Mouse (Mus musculus) intestine, postnatal 0 days (tissue): ENCODE results near the gene Trim28. TPM values are rescaled to one million over a fixed set of nuclear protein-coding genes. Genes with fewer than 3 reads are reported as not detected.

Experiments used
- ATAC-seq: fragments of 200-750 bp; cut with Nextera tagmentation; 2 replicates; pipeline ENCODE4 v1.8.0; 2017; ENCODE audit warnings: mild to moderate bottlenecking, moderate TSS enrichment, moderate library complexity
- H3K27ac ChIP-seq: fragments of 300-500 bp; sonication (generic); 2 replicates; pipeline ENCODE4 v1.5.1; 2014; ENCODE audit warnings: mild to moderate bottlenecking, low read depth, low read length, moderate library complexity
- H3K27me3 ChIP-seq: fragments of 300-500 bp; sonication (generic); replicated peaks from 2 replicates; pipeline ENCODE4 v1.6.1; 2014; ENCODE audit warnings: low read length, mixed read lengths; ENCODE audit not compliant: control insufficient read depth, insufficient read depth
- H3K36me3 ChIP-seq: fragments of 300-500 bp; sonication (generic); 2 replicates; pipeline ENCODE4 v1.6.1; 2014; ENCODE audit warnings: mild to moderate bottlenecking, moderate library complexity; ENCODE audit not compliant: control insufficient read depth, insufficient read depth
- H3K4me1 ChIP-seq: fragments of 300-500 bp; sonication (generic); replicated peaks from 2 replicates; pipeline ENCODE4 v1.6.1; 2014; ENCODE audit warnings: antibody characterized with exemption, low read length, mixed read lengths; ENCODE audit not compliant: control insufficient read depth, insufficient read depth
- H3K4me2 ChIP-seq: fragments of 300-500 bp; sonication (generic); replicated peaks from 2 replicates; pipeline ENCODE4 v1.6.1; 2014; ENCODE audit warnings: low read depth, mild to moderate bottlenecking, moderate library complexity
- H3K4me3 ChIP-seq: fragments of 300-500 bp; sonication (generic); 2 replicates; pipeline ENCODE4 v1.5.1; 2014; ENCODE audit warnings: low read depth, low read length
- H3K9ac ChIP-seq: fragments of 300-500 bp; sonication (generic); 2 replicates; pipeline ENCODE4 v1.6.1; 2014; ENCODE audit warnings: mild to moderate bottlenecking, low read depth, low read length
- H3K9me3 ChIP-seq: fragments of 300-500 bp; sonication (generic); 2 replicates; pipeline ENCODE4 v1.6.1; 2016; ENCODE audit warnings: mixed run types; ENCODE audit not compliant: control insufficient read depth
- CTCF ChIP-seq: sonication (generic); IDR thresholded peaks from 2 replicates; pipeline ENCODE4 v1.5.1; 2016; ENCODE audit warnings: low read depth, mild to moderate bottlenecking, control low read depth, antibody characterized with exemption, moderate library complexity
- WGBS: fragments of 180-500 bp; shearing (Covaris S2); extraction: QIAGEN DNeasy Blood & Tissue Kit; methylation state at CpG from one replicate; pipeline ENCODE4 v1.1.7; 2014; 5-methylcytosine and 5-hydroxymethylcytosine counted together
- polyA plus RNA-seq: library from polyadenylated mRNA; unstranded; fragments of >200 nt; fragmentation: Nextera tagmentation; extraction: Ambion mirVana; gene quantifications from 2 replicates; pipeline ENCODE4 v1.2.1, GENCODE M21; 2015

Trim28 gene
- polyA plus RNA-seq, 1 experiment from 2014 or later: 85.3 TPM

DNA sequence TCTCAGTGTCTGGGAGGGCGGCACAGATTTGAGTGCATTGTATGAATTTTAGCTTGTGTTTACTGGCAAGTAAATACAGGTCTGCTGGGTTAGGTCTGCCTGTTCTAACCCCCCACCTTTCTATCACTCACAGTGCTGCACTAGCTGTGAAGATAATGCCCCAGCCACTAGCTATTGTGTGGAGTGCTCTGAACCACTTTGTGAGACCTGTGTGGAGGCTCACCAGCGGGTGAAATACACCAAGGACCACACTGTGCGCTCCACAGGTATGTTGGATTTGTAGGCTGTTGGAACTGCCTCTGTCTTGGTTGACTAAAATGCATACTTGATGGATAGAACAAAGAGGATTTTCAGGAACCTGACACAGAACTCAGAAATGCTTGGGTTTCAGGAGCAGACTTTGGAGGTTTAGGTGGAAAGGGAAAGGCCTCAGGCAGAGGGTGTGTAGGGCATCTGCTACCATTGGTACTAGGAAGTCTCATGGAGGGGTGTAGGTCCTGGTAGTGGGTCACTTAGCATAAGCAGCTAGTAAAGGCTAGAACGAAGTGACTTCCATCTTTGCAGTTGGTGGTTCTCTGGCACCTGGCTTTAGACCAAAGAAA lies 26.7 kb downstream of the Trim28 start:
- Histone ChIP-seq H3K27me3 (no peaks in the 10 kb centered on the region), H3K9me3 (no peaks in the 10 kb centered on the region), H3K27ac (no peak overlapping the region), H3K9ac (peak overlapping the region; percentile 83; the same call in 1 of the 2 replicates), H3K4me1 (no peaks in the 10 kb centered on the region), H3K4me3 (peak overlapping the region; percentile 73), H3K4me2 (peak overlapping the region; percentile 82), H3K36me3 (peaks cover 39% of the 10 kb centered on the region)
- no peak for ATAC-seq
- TF ChIP-seq CTCF: no peak
- WGBS: 16% methylated on average over 4 of the region's 4 CpGs

DNA sequence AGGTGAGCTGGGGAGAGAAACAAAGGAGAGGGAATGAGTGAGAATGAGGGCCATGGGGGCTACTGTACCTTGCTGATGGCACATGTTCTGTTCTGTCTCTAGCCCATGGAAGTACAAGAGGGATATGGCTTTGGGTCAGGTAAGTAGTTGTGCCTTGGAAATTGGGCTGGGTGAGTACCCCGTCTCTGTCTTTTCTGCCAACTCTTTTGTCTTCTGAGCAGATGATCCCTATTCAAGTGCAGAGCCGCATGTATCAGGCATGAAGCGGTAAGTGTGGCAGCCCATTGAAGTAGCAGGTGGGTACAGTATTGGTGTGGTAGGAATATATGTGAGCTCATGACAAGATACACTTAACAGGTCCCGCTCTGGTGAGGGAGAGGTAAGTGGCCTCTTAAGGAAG lies 30.1 kb downstream of the Trim28 start:
- Histone ChIP-seq H3K9me3 (no peaks in the 10 kb centered on the region), H3K27me3 (no peaks in the 10 kb centered on the region), H3K27ac (peak overlapping the region; percentile 28; the same call in 1 of the 2 replicates), H3K4me2 (no peak overlapping the region), H3K4me1 (no peaks in the 10 kb centered on the region), H3K9ac (no peak overlapping the region), H3K36me3 (peaks cover 61% of the 10 kb centered on the region), H3K4me3 (no peak overlapping the region)
- TF ChIP-seq CTCF: no peak
- WGBS: 95% methylated on average over 4 of the region's 4 CpGs
- no peak for ATAC-seq

DNA sequence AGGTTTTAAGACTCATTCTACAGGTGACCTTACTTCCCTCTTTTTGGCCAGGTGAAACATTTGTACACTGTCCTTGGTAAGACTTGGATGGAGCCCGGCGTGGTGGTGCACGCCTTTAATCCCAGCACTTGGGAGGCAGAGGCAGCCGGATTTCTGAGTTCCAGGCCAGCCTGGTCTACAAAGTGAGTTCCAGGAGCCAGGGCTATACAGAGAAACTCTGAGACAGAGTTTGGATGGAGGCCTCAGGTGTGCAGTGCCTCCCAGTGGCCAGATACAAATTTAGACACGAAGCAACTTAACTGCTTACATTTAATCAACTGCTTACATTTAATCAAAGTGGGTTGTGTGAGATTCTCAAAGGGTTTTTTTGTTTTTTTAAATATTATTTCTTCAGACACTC lies 32.2 kb downstream of the Trim28 start:
- H3K9ac ChIP-seq: no peak overlapping the region
- no peaks in the 10 kb centered on the region for H3K9me3 ChIP-seq
- H3K4me1 ChIP-seq: 0 out of 2 replicates have a peak, but pooled peaks cover 4% of the 10 kb centered on the region
- ATAC-seq: no peak
- peaks cover 67% of the 10 kb centered on the region for H3K36me3 ChIP-seq
- H3K4me2 ChIP-seq: no peak overlapping the region
- H3K4me3 ChIP-seq: no peak overlapping the region
- WGBS: 59% methylated on average over 5 of the region's 5 CpGs
- TF ChIP-seq CTCF: peak; percentile 66
- no peaks in the 10 kb centered on the region for H3K27me3 ChIP-seq
- no peak overlapping the region for H3K27ac ChIP-seq

DNA sequence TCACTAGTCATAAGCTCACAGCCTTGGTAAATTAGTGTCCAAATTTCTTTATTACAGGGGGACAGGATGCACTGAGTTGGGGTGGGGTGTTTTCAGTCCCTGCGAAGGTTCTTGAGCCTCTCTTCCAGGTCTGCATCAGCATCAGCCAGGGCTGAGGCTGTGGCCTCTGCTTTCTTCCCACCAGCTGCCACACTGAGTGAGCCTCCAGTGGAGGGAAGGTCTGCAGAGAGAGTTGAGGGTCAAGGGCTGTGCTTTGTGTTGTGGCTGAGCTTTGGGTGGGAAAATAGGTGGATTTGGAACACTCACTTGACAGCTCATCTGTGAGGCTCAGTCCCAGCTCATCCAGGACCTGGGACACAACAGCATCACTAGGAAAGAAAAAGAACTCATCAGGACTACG lies 33.1 kb downstream of the Trim28 start:
- H3K36me3 ChIP-seq: peaks cover 67% of the 10 kb centered on the region
- no peak for TF ChIP-seq CTCF
- 78% methylated on average over 2 of the region's 2 CpGs for WGBS

DNA sequence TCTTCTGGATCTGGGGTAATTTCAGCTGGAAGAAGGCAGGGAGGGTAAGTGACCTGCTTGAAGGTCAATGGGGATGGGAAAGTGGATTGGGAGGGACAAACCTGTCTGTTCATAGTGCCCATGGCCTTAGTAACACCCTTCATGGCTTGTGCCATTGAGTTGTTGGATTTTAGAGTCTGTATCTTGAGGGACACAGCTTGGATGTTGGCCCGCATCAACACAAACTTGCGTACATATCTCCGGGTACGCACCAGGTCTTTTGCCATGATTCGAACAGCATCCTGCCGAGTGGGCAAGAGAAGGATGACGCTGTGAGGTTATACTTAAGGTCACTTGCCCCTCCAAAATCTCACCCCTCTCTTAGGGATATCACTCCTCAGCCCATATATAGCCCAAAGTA lies 33.6 kb downstream of the Trim28 start:
- no peak for TF ChIP-seq CTCF
- Histone ChIP-seq H3K4me2 (no peak overlapping the region), H3K9ac (no peak overlapping the region), H3K4me1 (0 out of 2 replicates have a peak, but pooled peaks cover 4% of the 10 kb centered on the region), H3K36me3 (peaks cover 61% of the 10 kb centered on the region), H3K9me3 (no peaks in the 10 kb centered on the region), H3K4me3 (no peak overlapping the region), H3K27me3 (no peaks in the 10 kb centered on the region), H3K27ac (no peak overlapping the region)
- 91% methylated on average over 7 of the region's 7 CpGs for WGBS
- no peak for ATAC-seq

More for the DNA sequence above, 33.1 kb downstream of the Trim28 start:
- no peak overlapping the region for H3K9ac ChIP-seq
- H3K27me3 ChIP-seq: no peaks in the 10 kb centered on the region
- H3K9me3 ChIP-seq: no peaks in the 10 kb centered on the region
- H3K4me1 ChIP-seq: 0 out of 2 replicates have a peak, but pooled peaks cover 4% of the 10 kb centered on the region
- H3K4me3 ChIP-seq: no peak overlapping the region
- no peak overlapping the region for H3K27ac ChIP-seq
- no peak overlapping the region for H3K4me2 ChIP-seq
- ATAC-seq: no peak

DNA sequence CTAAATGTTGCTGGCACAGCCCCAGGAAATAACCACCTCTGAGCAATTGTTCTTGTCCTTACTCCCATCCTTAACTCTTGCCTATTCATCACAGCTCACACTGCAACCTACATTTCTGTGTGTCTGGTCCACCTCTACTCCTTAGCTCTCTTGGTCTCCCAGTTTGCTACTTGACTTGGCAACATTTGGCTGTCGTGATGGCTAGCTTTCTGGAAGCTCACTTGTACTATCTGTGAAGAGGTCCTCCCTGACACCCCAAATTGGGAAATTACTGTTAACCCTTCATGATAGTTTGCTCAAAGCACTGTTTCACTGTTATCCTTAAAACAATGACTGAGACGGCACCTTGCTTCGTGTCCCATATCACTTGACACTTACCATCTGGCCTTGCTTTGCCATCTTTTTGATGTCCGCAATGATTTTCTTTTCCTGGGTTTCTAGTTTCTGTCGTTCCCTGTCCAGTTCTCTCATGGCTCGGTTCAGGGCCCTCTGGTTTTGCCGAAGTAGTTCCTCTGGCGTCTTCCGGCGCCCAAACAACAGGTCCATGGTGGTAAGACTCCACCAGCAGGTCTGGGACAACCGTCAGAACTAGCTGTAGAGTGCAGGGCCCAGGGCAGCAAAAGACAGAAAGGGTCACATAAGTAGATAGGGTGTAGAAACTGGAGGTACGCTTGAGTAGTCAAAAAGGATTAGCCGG lies 34.7 kb downstream of the Trim28 start:
- no peaks in the 10 kb centered on the region for H3K9me3 ChIP-seq
- WGBS: 34% methylated on average over 13 of the region's 13 CpGs
- no peak for ATAC-seq
- no peaks in the 10 kb centered on the region for H3K27me3 ChIP-seq
- peak overlapping the region; percentile 95; the same call in 1 of the 2 replicates for H3K27ac ChIP-seq
- peak overlapping the region; percentile 85 for H3K9ac ChIP-seq
- H3K36me3 ChIP-seq: peaks cover 51% of the 10 kb centered on the region
- peak overlapping the region; percentile 84 for H3K4me2 ChIP-seq
- TF ChIP-seq CTCF: no peak
- H3K4me3 ChIP-seq: peak overlapping the region; percentile 69
- H3K4me1 ChIP-seq: 0 out of 2 replicates have a peak, but pooled peaks cover 4% of the 10 kb centered on the region
